Mouse (Mus musculus): Measurements from ENCODE around the gene C8a. TPM values are rescaled to one million over a fixed set of nuclear protein-coding genes. Genes with fewer than 3 reads are reported as not detected.
A peak's percentile ranks its signal among the peaks of the same experiment; 100 is the strongest.

The C8a gene
- polyA plus RNA-seq, 1 experiment from 2014 or later, result 0.52 TPM

GRCm38 (mm10) chr4:104823597-104824101 is 52.5 kb downstream of the C8a start:
- Histone ChIP-seq H3K27ac (ENCODE audit: low read length) (no peak overlapping the region), H3K36me3 (ENCODE audit: control insufficient read depth, insufficient read depth, low read length) (no peaks in the 10 kb centered on the region), H3K4me3 (replicated peaks; ENCODE audit: low read length) (no peak overlapping the region), H3K27me3 (ENCODE audit: control insufficient read depth, insufficient read depth, low read length) (no peaks in the 10 kb centered on the region), H3K4me1 (ENCODE audit: control insufficient read depth, insufficient read depth, low read length) (no peaks in the 10 kb centered on the region), H3K4me2 (ENCODE audit: low read depth, low read length) (no peak overlapping the region), H3K9me3 (replicated peaks; ENCODE audit: control insufficient read depth, low read length) (no peaks in the 10 kb centered on the region), H3K9ac (ENCODE audit: low read length) (no peak overlapping the region)
- peak; percentile 17; the same call in 1 of the 2 replicates for ATAC-seq (ENCODE audit: insufficient read depth, low FRiP score)
- WGBS, result 43% methylated on average over 4 of the region's 4 CpGs

- Histone ChIP-seq H3K9ac (ENCODE audit: low read length) (no peak overlapping the region), H3K36me3 (ENCODE audit: control insufficient read depth, insufficient read depth, low read length) (no peaks in the 10 kb centered on the region), H3K4me1 (ENCODE audit: control insufficient read depth, insufficient read depth, low read length) (no peaks in the 10 kb centered on the region), H3K27ac (ENCODE audit: low read length) (no peak overlapping the region), H3K9me3 (replicated peaks; ENCODE audit: control insufficient read depth, low read length) (no peaks in the 10 kb centered on the region), H3K4me3 (replicated peaks; ENCODE audit: low read length) (no peak overlapping the region), H3K4me2 (ENCODE audit: low read depth, low read length) (no peak overlapping the region), H3K27me3 (ENCODE audit: control insufficient read depth, insufficient read depth, low read length) (no peaks in the 10 kb centered on the region)
- whole genome bisulfite sequencing, result 72% methylated on average over 4 of the region's 4 CpGs
- no peak for ATAC-seq (ENCODE audit: insufficient read depth, low FRiP score)
Observed at GRCm38 (mm10) chr4:104819891-104820290, 56.3 kb downstream of the C8a start.

- Histone ChIP-seq H3K4me1 (ENCODE audit: control insufficient read depth, insufficient read depth, low read length) (no peaks in the 10 kb centered on the region), H3K27me3 (ENCODE audit: control insufficient read depth, insufficient read depth, low read length) (no peaks in the 10 kb centered on the region), H3K4me2 (ENCODE audit: low read depth, low read length) (no peak overlapping the region), H3K9ac (ENCODE audit: low read length) (no peak overlapping the region), H3K9me3 (replicated peaks; ENCODE audit: control insufficient read depth, low read length) (no peaks in the 10 kb centered on the region), H3K4me3 (replicated peaks; ENCODE audit: low read length) (no peak overlapping the region), H3K36me3 (ENCODE audit: control insufficient read depth, insufficient read depth, low read length) (no peaks in the 10 kb centered on the region), H3K27ac (ENCODE audit: low read length) (no peak overlapping the region)
- WGBS, result 70% methylated on average over 4 of the region's 4 CpGs
- no peak for ATAC-seq (ENCODE audit: insufficient read depth, low FRiP score)
Observed at GRCm38 (mm10) chr4:104818986-104819385, 57.2 kb downstream of the C8a start.

GRCm38 (mm10) chr4:104817509-104817908 is 58.7 kb downstream of the C8a start:
- no peaks in the 10 kb centered on the region for H3K9me3 ChIP-seq (replicated peaks; ENCODE audit: control insufficient read depth, low read length)
- no peak for ATAC-seq (ENCODE audit: insufficient read depth, low FRiP score)

GRCm38 (mm10) chr4:104816519-104817232 is 59.5 kb downstream of the C8a start:
- WGBS, result 78% methylated on average over 4 of the region's 4 CpGs
- ATAC-seq (ENCODE audit: insufficient read depth, low FRiP score), result no peak
- Histone ChIP-seq H3K27me3 (ENCODE audit: control insufficient read depth, insufficient read depth, low read length) (no peaks in the 10 kb centered on the region), H3K36me3 (ENCODE audit: control insufficient read depth, insufficient read depth, low read length) (no peaks in the 10 kb centered on the region), H3K4me1 (ENCODE audit: control insufficient read depth, insufficient read depth, low read length) (no peaks in the 10 kb centered on the region), H3K4me3 (replicated peaks; ENCODE audit: low read length) (no peak overlapping the region), H3K27ac (ENCODE audit: low read length) (no peak overlapping the region), H3K9ac (ENCODE audit: low read length) (no peak overlapping the region), H3K4me2 (ENCODE audit: low read depth, low read length) (no peak overlapping the region), H3K9me3 (replicated peaks; ENCODE audit: control insufficient read depth, low read length) (no peaks in the 10 kb centered on the region)

More at GRCm38 (mm10) chr4:104817509-104817908, 58.7 kb downstream of the C8a start:
- Histone ChIP-seq H3K9ac (ENCODE audit: low read length) (no peak overlapping the region), H3K4me1 (ENCODE audit: control insufficient read depth, insufficient read depth, low read length) (no peaks in the 10 kb centered on the region), H3K4me3 (replicated peaks; ENCODE audit: low read length) (no peak overlapping the region), H3K4me2 (ENCODE audit: low read depth, low read length) (no peak overlapping the region), H3K36me3 (ENCODE audit: control insufficient read depth, insufficient read depth, low read length) (no peaks in the 10 kb centered on the region), H3K27ac (ENCODE audit: low read length) (no peak overlapping the region), H3K27me3 (ENCODE audit: control insufficient read depth, insufficient read depth, low read length) (no peaks in the 10 kb centered on the region)
- 44% methylated on average over 2 of the region's 2 CpGs for WGBS

GRCm38 (mm10) chr4:104813617-104814016 is 62.6 kb downstream of the C8a start:
- no peak for ATAC-seq (ENCODE audit: insufficient read depth, low FRiP score)
- Histone ChIP-seq H3K9ac (ENCODE audit: low read length) (no peak overlapping the region), H3K9me3 (replicated peaks; ENCODE audit: control insufficient read depth, low read length) (no peaks in the 10 kb centered on the region), H3K27ac (ENCODE audit: low read length) (no peak overlapping the region), H3K4me1 (ENCODE audit: control insufficient read depth, insufficient read depth, low read length) (no peaks in the 10 kb centered on the region), H3K27me3 (ENCODE audit: control insufficient read depth, insufficient read depth, low read length) (no peaks in the 10 kb centered on the region), H3K4me3 (replicated peaks; ENCODE audit: low read length) (no peak overlapping the region), H3K36me3 (ENCODE audit: control insufficient read depth, insufficient read depth, low read length) (no peaks in the 10 kb centered on the region), H3K4me2 (ENCODE audit: low read depth, low read length) (no peak overlapping the region)
- WGBS, result 65% methylated on average over 2 of the region's 2 CpGs

- Histone ChIP-seq H3K36me3 (ENCODE audit: control insufficient read depth, insufficient read depth, low read length) (no peaks in the 10 kb centered on the region), H3K9ac (ENCODE audit: low read length) (no peak overlapping the region), H3K27ac (ENCODE audit: low read length) (no peak overlapping the region), H3K27me3 (ENCODE audit: control insufficient read depth, insufficient read depth, low read length) (no peaks in the 10 kb centered on the region), H3K4me3 (replicated peaks; ENCODE audit: low read length) (no peak overlapping the region), H3K4me2 (ENCODE audit: low read depth, low read length) (no peak overlapping the region), H3K4me1 (ENCODE audit: control insufficient read depth, insufficient read depth, low read length) (no peaks in the 10 kb centered on the region), H3K9me3 (replicated peaks; ENCODE audit: control insufficient read depth, low read length) (no peaks in the 10 kb centered on the region)
- WGBS, result 50% methylated on average over 10 of the region's 10 CpGs
- ATAC-seq (ENCODE audit: insufficient read depth, low FRiP score), result no peak
Observed at GRCm38 (mm10) chr4:104810710-104811286, 65.4 kb downstream of the C8a start.

- 69% methylated on average over 19 of the region's 19 CpGs for WGBS
- no peaks in the 10 kb centered on the region for H3K9me3 ChIP-seq (replicated peaks; ENCODE audit: control insufficient read depth, low read length)
- H3K9ac ChIP-seq (ENCODE audit: low read length), result no peak overlapping the region
- no peak overlapping the region for H3K4me3 ChIP-seq (replicated peaks; ENCODE audit: low read length)
- no peaks in the 10 kb centered on the region for H3K27me3 ChIP-seq (ENCODE audit: control insufficient read depth, insufficient read depth, low read length)
- H3K4me1 ChIP-seq (ENCODE audit: control insufficient read depth, insufficient read depth, low read length), result no peaks in the 10 kb centered on the region
- no peaks in the 10 kb centered on the region for H3K36me3 ChIP-seq (ENCODE audit: control insufficient read depth, insufficient read depth, low read length)
- ATAC-seq (ENCODE audit: insufficient read depth, low FRiP score), result no peak
- H3K4me2 ChIP-seq (ENCODE audit: low read depth, low read length), result no peak overlapping the region
- no peak overlapping the region for H3K27ac ChIP-seq (ENCODE audit: low read length)
Observed at GRCm38 (mm10) chr4:104805414-104806257, 70.6 kb downstream of the C8a start.

GRCm38 (mm10) chr4:104804100-104804499 is 72.1 kb downstream of the C8a start:
- Histone ChIP-seq H3K27me3 (ENCODE audit: control insufficient read depth, insufficient read depth, low read length) (no peaks in the 10 kb centered on the region), H3K9ac (ENCODE audit: low read length) (no peak overlapping the region), H3K4me2 (ENCODE audit: low read depth, low read length) (no peak overlapping the region), H3K4me1 (ENCODE audit: control insufficient read depth, insufficient read depth, low read length) (no peaks in the 10 kb centered on the region), H3K4me3 (replicated peaks; ENCODE audit: low read length) (no peak overlapping the region), H3K9me3 (replicated peaks; ENCODE audit: control insufficient read depth, low read length) (no peaks in the 10 kb centered on the region), H3K27ac (ENCODE audit: low read length) (no peak overlapping the region), H3K36me3 (ENCODE audit: control insufficient read depth, insufficient read depth, low read length) (no peaks in the 10 kb centered on the region)
- WGBS, result 54% methylated on average over 4 of the region's 4 CpGs
- no peak for ATAC-seq (ENCODE audit: insufficient read depth, low FRiP score)
